Mouse (Mus musculus) 416B (cell line): Measurements from ENCODE around the gene Gm8138.
"Not testable (repeated sequence)": the region's sequence is repeated elsewhere in the genome, so short reads cannot be mapped to it uniquely, and the experiment has no call there.

Experiments
- DNase-seq: peaks from one replicate; pipeline ENCODE4 v3.0.0; 2011; ENCODE audit warnings: low read depth

The Gm8138 gene

GRCm38 (mm10) chr14:43416250-43416649 lies at the start of gene Gm8138:
Gm8138 (minus strand) TSS chr14:43416350.
- not testable (repeated sequence) for DNase-seq

GRCm38 (mm10) chr14:43361713-43362112 lies 54.4 kb downstream of the Gm8138 start:
- DNase-seq = not testable (repeated sequence)
